Mouse (Mus musculus): Measurements from ENCODE around the gene Gm21680. TPM values are rescaled to one million over a fixed set of nuclear protein-coding genes. Genes with fewer than 3 reads are reported as not detected.
"Not testable (repeated sequence)": the region's sequence is repeated elsewhere in the genome, so short reads cannot be mapped to it uniquely, and the experiment has no call there.

The Gm21680 gene
- not detected in 2 replicates for polyA plus RNA-seq (2012; rRNA removed)

- H3K4me1 ChIP-seq (ENCODE audit: control insufficient read depth, insufficient read depth, insufficient read length); H3K4me3 ChIP-seq (ENCODE audit: extremely low read depth, insufficient read depth, insufficient read length); DNase-seq (ENCODE audit: low read depth in 1 of 2, low spot score in 2 of 2); H3K27ac ChIP-seq (ENCODE audit: insufficient read depth, low read length); H3K27me3 ChIP-seq (ENCODE audit: control insufficient read depth, insufficient read depth, low read length); H3K36me3 ChIP-seq (ENCODE audit: control insufficient read depth, insufficient read depth, low read length): not testable (repeated sequence)
- WGBS: no CpG with 5 or more reads among the region's 2 CpGs
Observed at GRCm38 (mm10) chr5:25972563-25972962, at the start of gene Gm21680. Gene Gm21680, minus strand, starts transcription at chr5:25972663.

- H3K4me3 ChIP-seq (ENCODE audit: extremely low read depth, insufficient read depth, insufficient read length); DNase-seq (ENCODE audit: low read depth in 1 of 2, low spot score in 2 of 2): not testable (repeated sequence)
- 59% methylated on average over 7 of the region's 7 CpGs for WGBS
Observed at GRCm38 (mm10) chr5:26007697-26008096, 35.2 kb upstream of the Gm21680 start.

DNA sequence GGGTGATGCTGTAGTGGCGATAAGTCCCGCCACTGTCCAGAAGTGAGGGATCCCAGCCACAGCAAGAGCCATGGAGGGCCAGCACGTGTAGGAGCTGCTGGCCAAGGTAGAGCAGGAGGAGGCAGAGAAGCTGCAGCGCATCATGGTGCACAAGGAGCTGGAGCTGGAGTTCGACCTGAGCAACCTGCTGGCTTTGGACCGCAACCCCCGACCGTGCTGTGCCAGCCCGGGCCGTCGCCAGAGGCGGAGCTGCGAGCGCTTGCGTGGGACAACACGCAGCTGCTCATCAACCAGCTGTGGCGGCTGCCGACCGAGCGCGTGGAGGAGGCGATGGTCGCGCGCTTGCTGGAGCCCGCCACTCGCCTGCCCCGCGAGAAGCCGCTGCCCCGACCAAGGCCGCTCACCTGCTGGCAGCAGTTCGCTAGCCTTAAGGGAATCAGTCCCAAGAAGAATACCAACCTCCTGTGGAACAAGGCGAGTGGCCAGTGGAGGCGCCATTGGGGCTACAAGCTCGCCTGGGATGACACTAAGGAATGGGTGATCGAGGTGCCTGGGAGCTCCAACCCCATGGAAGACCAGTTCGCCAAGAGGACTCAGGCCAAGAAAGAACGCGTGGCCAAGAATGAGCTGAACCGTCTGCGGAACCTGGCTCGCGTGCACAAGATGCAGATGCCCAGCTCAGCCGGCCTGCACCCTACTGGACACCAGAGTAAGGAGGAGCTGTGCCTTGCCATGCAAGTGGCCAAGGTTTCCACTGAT lies 34.7 kb upstream of the Gm21680 start:
- H3K36me3 ChIP-seq (ENCODE audit: control insufficient read depth, insufficient read depth, low read length); H3K4me1 ChIP-seq (ENCODE audit: control insufficient read depth, insufficient read depth, insufficient read length); H3K27me3 ChIP-seq (ENCODE audit: control insufficient read depth, insufficient read depth, low read length); H3K4me3 ChIP-seq (ENCODE audit: extremely low read depth, insufficient read depth, insufficient read length); H3K27ac ChIP-seq (ENCODE audit: insufficient read depth, low read length); DNase-seq (ENCODE audit: low read depth in 1 of 2, low spot score in 2 of 2): not testable (repeated sequence)
- WGBS: 28% methylated on average over 45 of the region's 45 CpGs

More at GRCm38 (mm10) chr5:26007697-26008096, 35.2 kb upstream of the Gm21680 start:
- H3K36me3 ChIP-seq (ENCODE audit: control insufficient read depth, insufficient read depth, low read length); H3K4me1 ChIP-seq (ENCODE audit: control insufficient read depth, insufficient read depth, insufficient read length); H3K27me3 ChIP-seq (ENCODE audit: control insufficient read depth, insufficient read depth, low read length); H3K27ac ChIP-seq (ENCODE audit: insufficient read depth, low read length): not testable (repeated sequence)

DNA sequence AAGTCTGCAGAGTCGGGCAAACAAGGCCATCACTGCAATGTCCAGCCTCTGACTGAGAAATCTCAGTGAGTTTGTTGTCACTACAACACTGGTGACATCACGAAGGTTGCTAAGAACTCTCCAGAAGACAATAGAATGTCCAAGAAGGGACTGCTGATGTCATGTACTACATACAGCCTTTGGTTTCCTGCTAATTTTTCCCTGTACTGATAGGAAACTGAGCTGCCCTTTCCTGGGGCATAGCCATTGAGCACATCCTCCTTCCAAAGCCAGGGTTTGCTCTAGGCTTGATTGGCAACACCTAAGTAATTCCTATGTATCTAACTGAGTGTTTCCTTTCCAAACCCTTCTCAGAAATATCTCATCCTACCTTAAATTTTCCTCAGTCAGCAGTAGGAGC lies 32.2 kb upstream of the Gm21680 start, which contains the start of gene Gm1979:
Gm1979 (minus strand) TSS at position 101 of the 400 bp plus-strand sequence.
- DNase-seq (ENCODE audit: low read depth in 1 of 2, low spot score in 2 of 2); H3K4me1 ChIP-seq (ENCODE audit: control insufficient read depth, insufficient read depth, insufficient read length); H3K36me3 ChIP-seq (ENCODE audit: control insufficient read depth, insufficient read depth, low read length); H3K4me3 ChIP-seq (ENCODE audit: extremely low read depth, insufficient read depth, insufficient read length); H3K27me3 ChIP-seq (ENCODE audit: control insufficient read depth, insufficient read depth, low read length); H3K27ac ChIP-seq (ENCODE audit: insufficient read depth, low read length): not testable (repeated sequence)
- WGBS: 82% methylated on average over 1 of the region's 2 CpGs

DNA sequence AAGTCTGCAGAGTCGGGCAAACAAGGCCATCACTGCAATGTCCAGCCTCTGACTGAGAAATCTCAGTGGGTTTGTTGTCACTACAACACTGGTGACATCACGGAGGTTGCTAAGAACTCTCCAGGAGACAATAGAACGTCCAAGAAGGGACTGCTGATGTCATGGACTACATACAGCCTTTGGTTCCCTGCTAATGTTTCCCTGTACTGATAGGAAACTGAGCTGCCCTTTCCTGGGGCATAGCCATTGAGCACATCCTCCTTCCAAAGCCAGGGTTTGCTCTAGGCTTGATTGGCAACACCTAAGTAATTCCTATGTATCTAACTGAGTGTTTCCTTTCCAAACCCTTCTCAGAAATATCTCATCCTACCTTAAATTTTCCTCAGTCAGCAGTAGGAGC lies 16.1 kb upstream of the Gm21680 start, which contains the start of gene Gm21698:
Gm21698 (minus strand) TSS at position 101 of the 400 bp plus-strand sequence.
- no CpG with 5 or more reads among the region's 3 CpGs for WGBS
- H3K27ac ChIP-seq (ENCODE audit: insufficient read depth, low read length); H3K4me1 ChIP-seq (ENCODE audit: control insufficient read depth, insufficient read depth, insufficient read length); DNase-seq (ENCODE audit: low read depth in 1 of 2, low spot score in 2 of 2); H3K36me3 ChIP-seq (ENCODE audit: control insufficient read depth, insufficient read depth, low read length); H3K27me3 ChIP-seq (ENCODE audit: control insufficient read depth, insufficient read depth, low read length); H3K4me3 ChIP-seq (ENCODE audit: extremely low read depth, insufficient read depth, insufficient read length): not testable (repeated sequence)

DNA sequence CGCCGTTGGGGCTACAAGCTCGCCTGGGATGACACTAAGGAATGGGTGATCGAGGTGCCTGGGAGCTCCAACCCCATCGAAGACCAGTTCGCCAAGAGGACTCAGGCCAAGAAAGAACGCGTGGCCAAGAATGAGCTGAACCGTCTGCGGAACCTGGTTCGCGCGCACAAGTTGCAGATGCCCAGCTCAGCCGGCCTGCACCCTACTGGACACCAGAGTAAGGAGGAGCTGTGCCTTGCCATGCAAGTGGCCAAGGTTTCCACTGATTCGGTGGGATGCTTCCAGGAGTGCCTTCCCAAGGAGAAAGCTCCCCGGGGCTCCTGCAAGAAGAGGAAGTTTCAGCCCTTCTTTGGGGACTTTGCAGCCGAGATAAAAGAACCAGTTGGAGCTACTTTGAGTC lies 15.4 kb downstream of the Gm21680 start:
- DNase-seq (ENCODE audit: low read depth in 1 of 2, low spot score in 2 of 2); H3K4me1 ChIP-seq (ENCODE audit: control insufficient read depth, insufficient read depth, insufficient read length); H3K4me3 ChIP-seq (ENCODE audit: extremely low read depth, insufficient read depth, insufficient read length); H3K27ac ChIP-seq (ENCODE audit: insufficient read depth, low read length); H3K36me3 ChIP-seq (ENCODE audit: control insufficient read depth, insufficient read depth, low read length); H3K27me3 ChIP-seq (ENCODE audit: control insufficient read depth, insufficient read depth, low read length): not testable (repeated sequence)
- 63% methylated on average over 17 of the region's 17 CpGs for whole genome bisulfite sequencing

- H3K27me3 ChIP-seq (ENCODE audit: control insufficient read depth, insufficient read depth, low read length); H3K36me3 ChIP-seq (ENCODE audit: control insufficient read depth, insufficient read depth, low read length); H3K4me1 ChIP-seq (ENCODE audit: control insufficient read depth, insufficient read depth, insufficient read length); H3K27ac ChIP-seq (ENCODE audit: insufficient read depth, low read length); DNase-seq (ENCODE audit: low read depth in 1 of 2, low spot score in 2 of 2); H3K4me3 ChIP-seq (ENCODE audit: extremely low read depth, insufficient read depth, insufficient read length): not testable (repeated sequence)
- WGBS: 39% methylated on average over 32 of the region's 32 CpGs
Observed at GRCm38 (mm10) chr5:25956611-25957010, 15.9 kb downstream of the Gm21680 start.

- H3K4me3 ChIP-seq (ENCODE audit: extremely low read depth, insufficient read depth, insufficient read length); H3K36me3 ChIP-seq (ENCODE audit: control insufficient read depth, insufficient read depth, low read length); H3K4me1 ChIP-seq (ENCODE audit: control insufficient read depth, insufficient read depth, insufficient read length); H3K27me3 ChIP-seq (ENCODE audit: control insufficient read depth, insufficient read depth, low read length); H3K27ac ChIP-seq (ENCODE audit: insufficient read depth, low read length); DNase-seq (ENCODE audit: low read depth in 1 of 2, low spot score in 2 of 2): not testable (repeated sequence)
- 55% methylated on average over 2 of the region's 2 CpGs for WGBS
Observed at GRCm38 (mm10) chr5:25954317-25954716, 18.1 kb downstream of the Gm21680 start, which contains the start of gene Gm21671. Gene Gm21671, minus strand, starts transcription at chr5:25954417.

DNA sequence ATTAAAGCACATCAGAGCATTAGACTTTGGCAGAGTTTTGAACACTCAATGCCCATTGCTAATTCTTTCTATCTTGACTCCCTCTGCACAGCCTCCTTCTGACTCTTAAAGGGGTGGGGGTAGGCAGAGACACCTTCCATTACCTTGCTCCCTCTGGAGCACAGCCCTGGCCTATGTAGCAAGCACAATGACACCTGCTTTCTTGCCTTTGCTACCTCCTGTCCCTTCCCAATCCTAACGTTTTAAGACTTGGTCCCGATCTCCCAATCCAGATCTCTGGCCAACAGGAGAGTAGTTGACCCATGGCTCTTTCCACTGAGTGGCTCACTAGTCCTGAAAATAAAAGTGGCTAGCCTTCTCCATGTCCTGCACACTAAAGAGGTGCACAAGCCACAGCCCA lies 27.1 kb downstream of the Gm21680 start:
- DNase-seq (ENCODE audit: low read depth in 1 of 2, low spot score in 2 of 2); H3K4me1 ChIP-seq (ENCODE audit: control insufficient read depth, insufficient read depth, insufficient read length); H3K4me3 ChIP-seq (ENCODE audit: extremely low read depth, insufficient read depth, insufficient read length); H3K36me3 ChIP-seq (ENCODE audit: control insufficient read depth, insufficient read depth, low read length); H3K27ac ChIP-seq (ENCODE audit: insufficient read depth, low read length); H3K27me3 ChIP-seq (ENCODE audit: control insufficient read depth, insufficient read depth, low read length): not testable (repeated sequence)
- WGBS: 81% methylated on average over 2 of the region's 2 CpGs

DNA sequence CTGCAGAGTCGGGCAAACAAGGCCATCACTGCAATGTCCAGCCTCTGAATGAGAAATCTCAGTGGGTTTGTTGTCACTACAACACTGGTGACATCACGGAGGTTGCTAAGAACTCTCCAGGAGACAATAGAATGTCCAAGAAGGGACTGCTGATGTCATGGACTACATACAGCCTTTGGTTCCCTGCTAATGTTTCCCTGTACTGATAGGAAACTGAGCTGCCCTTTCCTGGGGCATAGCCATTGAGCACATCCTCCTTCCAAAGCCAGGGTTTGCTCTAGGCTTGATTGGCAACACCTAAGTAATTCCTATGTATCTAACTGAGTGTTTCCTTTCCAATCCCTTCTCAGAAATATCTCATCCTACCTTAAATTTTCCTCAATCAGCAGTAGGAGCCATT lies 30.2 kb downstream of the Gm21680 start, which contains the start of gene Gm21663:
Gm21663 (minus strand) TSS at position 101 of the 400 bp plus-strand sequence.
- 56% methylated on average over 2 of the region's 2 CpGs for WGBS
- not testable (repeated sequence) for H3K4me1 ChIP-seq (ENCODE audit: control insufficient read depth, insufficient read depth, insufficient read length)

More for the DNA sequence above, 30.2 kb downstream of the Gm21680 start, which contains the start of gene Gm21663:
- not testable (repeated sequence) for H3K27ac ChIP-seq (ENCODE audit: insufficient read depth, low read length); H3K4me3 ChIP-seq (ENCODE audit: extremely low read depth, insufficient read depth, insufficient read length); H3K27me3 ChIP-seq (ENCODE audit: control insufficient read depth, insufficient read depth, low read length); DNase-seq (ENCODE audit: low read depth in 1 of 2, low spot score in 2 of 2); H3K36me3 ChIP-seq (ENCODE audit: control insufficient read depth, insufficient read depth, low read length)

Data from spleen, adult 2 months (tissue).